Mouse (Mus musculus) C2C12 (cell line): ENCODE data around the gene Myo10.
A peak's percentile ranks its signal among the peaks of the same experiment; 100 is the strongest.

Source experiments
- CEBPB ChIP-seq: IDR thresholded peaks from one replicate; pipeline ENCODE4 v1.6.1; 2011; ENCODE audit warnings: low read depth, mild to moderate bottlenecking, control low read depth, moderate library complexity
- CTCF ChIP-seq: IDR thresholded peaks from one replicate; pipeline ENCODE4 v1.5.1; 2011; ENCODE audit not compliant: control insufficient read depth, insufficient read depth, insufficient read length
- MAX ChIP-seq: IDR thresholded peaks from one replicate; pipeline ENCODE4 v1.6.1; 2011; ENCODE audit warnings: mild to moderate bottlenecking, control low read depth
- MYOD1 ChIP-seq: IDR thresholded peaks from one replicate; pipeline ENCODE4 v1.6.1; 2011; ENCODE audit warnings: low read depth; ENCODE audit not compliant: control insufficient read depth, insufficient read length
- MYOG ChIP-seq: IDR thresholded peaks from one replicate; pipeline ENCODE4 v1.6.1; 2011; ENCODE audit not compliant: control insufficient read depth, insufficient read length; ENCODE audit errors: extremely low read depth
- USF1 ChIP-seq: IDR thresholded peaks from one replicate; pipeline ENCODE4 v1.6.1; 2011; ENCODE audit warnings: low read depth, mild to moderate bottlenecking, control low read depth, moderate library complexity

DNA sequence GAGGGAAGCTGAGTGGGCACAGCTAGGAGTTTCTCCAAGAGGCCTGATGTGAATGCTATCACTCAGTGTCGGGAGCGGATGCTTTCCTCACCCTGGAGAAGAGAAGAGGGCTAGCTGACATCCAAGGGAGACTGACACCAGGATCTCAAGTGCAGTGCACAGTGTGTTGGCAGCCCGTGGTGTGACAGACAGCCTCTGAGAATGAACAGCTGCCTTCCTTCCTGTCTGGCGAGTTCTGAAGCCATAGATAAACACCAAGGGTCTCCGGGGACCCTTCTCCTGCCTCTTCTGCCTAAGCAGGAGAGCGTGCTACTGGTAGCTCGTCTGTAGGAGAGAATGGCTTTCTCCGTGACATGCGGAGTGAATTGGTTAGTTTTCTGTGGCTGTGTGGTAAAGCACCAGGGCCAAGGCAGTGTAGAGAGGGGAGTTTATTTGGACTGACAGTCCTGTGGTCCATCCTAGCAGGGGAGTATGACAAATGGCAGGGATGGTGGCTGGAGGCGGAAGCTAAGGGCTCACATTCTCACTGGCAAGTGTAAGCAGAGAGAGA, 58.0 kb downstream of the Myo10 start:
- TF ChIP-seq CTCF, result no peak
- TF ChIP-seq USF1, result no peak
- TF ChIP-seq MAX, result no peak
- TF ChIP-seq MYOD1, result peak; percentile 53
- TF ChIP-seq CEBPB, result no peak
- no peak for TF ChIP-seq MYOG
